Mouse (Mus musculus) heart, adult 2 months (tissue): Measurements from ENCODE around the gene Ckm.

Experiments used
- CTCF ChIP-seq: fragments of 200-600 bp; IDR thresholded peaks from 2 replicates; pipeline ENCODE4 v1.8.1; 2022; ENCODE audit warnings: antibody characterized with exemption, mild to moderate bottlenecking, moderate library complexity
- EP300 ChIP-seq: fragments of 200-500 bp; IDR thresholded peaks from 2 replicates; pipeline ENCODE4 v1.6.1; 2011; ENCODE audit warnings: low read depth, low read length, control low read depth; ENCODE audit not compliant: insufficient read depth
- POLR2A ChIP-seq: fragments of 200-500 bp; IDR thresholded peaks from 2 replicates; pipeline ENCODE4 v1.6.1; 2011; ENCODE audit warnings: mild to moderate bottlenecking, low read depth, low read length, control low read depth; ENCODE audit not compliant: insufficient read depth

DNA sequence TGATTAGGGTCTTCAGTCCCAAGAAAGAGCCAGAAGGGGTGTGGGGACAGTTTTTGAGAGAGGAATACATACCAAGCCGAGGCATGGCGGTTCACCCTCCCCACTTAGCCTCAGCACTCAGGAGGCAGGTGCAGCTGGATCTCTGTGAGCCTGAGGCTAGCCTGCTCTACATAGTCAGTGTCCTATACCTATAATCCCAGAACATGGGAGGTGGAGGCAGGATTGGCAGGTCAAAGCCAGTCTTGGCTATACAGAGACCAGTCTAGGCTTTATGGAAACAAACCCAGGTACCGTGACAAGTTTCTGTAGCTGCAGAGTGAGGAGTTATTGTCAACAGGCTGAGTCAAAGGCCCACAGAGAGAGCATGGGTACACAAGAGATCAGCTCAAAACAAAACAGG, 18.5 kb downstream of the Ckm start:
- no peak for TF ChIP-seq CTCF
- TF ChIP-seq POLR2A = no peak
- no peak for TF ChIP-seq EP300
